Mouse (Mus musculus) liver, embryonic 14.5 days (tissue): ENCODE measurements at regions not wholly inside any gene's neighbourhood (a gene's known extent, or its start where the extent isn't known, plus 50 kb on each side); places are given as distances from the start of the nearest gene placed in this dataset.

ENCODE experiments used
- CTCF ChIP-seq: IDR thresholded peaks from 2 replicates; pipeline ENCODE4 v1.5.1; 2016; ENCODE audit warnings: antibody characterized with exemption, low read depth, control low read depth
- EP300 ChIP-seq: IDR thresholded peaks from 2 replicates; pipeline ENCODE4 v1.6.1; 2016; ENCODE audit warnings: antibody characterized with exemption, low read depth

DNA sequence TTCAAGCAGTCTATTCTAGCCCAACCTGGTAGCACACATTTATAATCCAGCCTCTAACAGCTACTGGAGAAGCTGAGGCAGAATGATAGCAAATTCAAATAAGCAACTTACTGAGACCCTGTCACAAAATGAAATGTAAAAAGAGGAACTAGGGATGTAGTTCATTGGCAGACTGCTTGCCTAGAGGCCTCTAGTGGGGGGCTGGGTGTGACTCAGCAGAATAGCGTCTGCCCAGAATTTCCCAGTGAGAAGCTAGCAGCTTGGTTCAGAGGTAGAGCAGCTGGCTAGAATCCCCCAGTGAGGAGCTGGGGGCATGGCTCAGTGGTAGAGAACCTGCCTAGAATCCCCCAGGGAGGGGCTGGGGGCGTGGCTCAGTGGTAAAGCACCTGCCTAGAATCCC lies 777.5 kb upstream of the Auts2 start:
- no peak for TF ChIP-seq EP300
- TF ChIP-seq CTCF, result no peak
